ENCODE assay signal across 9 mouse cellular contexts in genomic region chr8:91378846-91379499, GRCm38 (mm10).
DNase-seq lines count a peak whose midpoint lies in the region; ATAC-seq and TF ChIP-seq lines count a peak whose summit lies in the region.
"Had no signal": no experiment of that assay in that cellular context is flagged by ENCODE, and none has a peak within 500 bp of the region (broad histone marks: within the 10 kb centered on the region; RNA-seq: fewer than 3 reads in every experiment).

No protein-coding gene starts in this region.

- peak; percentile 46 for ATAC-seq in forebrain, embryonic 11.5 days (replicated peaks; ENCODE audit: low FRiP score)
- peak; percentile 72 for ATAC-seq in liver, postnatal 0 days

- H3K27ac ChIP-seq in CH12.LX (ENCODE audit: insufficient read depth, low read depth): no peak overlapping the region
- no peak overlapping the region for H3K27ac ChIP-seq in forebrain, embryonic 11.5 days (ENCODE audit: low read depth, low read length)
- peak overlapping the region; percentile 77 for H3K27ac ChIP-seq in liver, postnatal 0 days (ENCODE audit: low read depth)

- no peak for TF ChIP-seq POLR2A in CH12.LX (IDR thresholded peaks at IDR 0.05; ENCODE audit: low read depth, low read length)

- no peak for TF ChIP-seq EP300 in CH12.LX (IDR thresholded peaks at IDR 0.05; ENCODE audit: low read length)
- no peak for TF ChIP-seq EP300 in liver, postnatal 0 days (IDR thresholded peaks at IDR 0.05; ENCODE audit: low read depth)

- intact Hi-C loops in heart, postnatal 25 days (cut with DNase I): loop anchor here (5.0 kb wide), 1 partner anchor 153 kb away; no protein-coding TSS in a partner anchor

- H3K27me3 ChIP-seq in CH12.LX (replicated peaks): no peaks in the 10 kb centered on the region
- H3K27me3 ChIP-seq in forebrain, embryonic 11.5 days (ENCODE audit: control insufficient read depth, insufficient read depth, low read length): peaks cover 2% of the 10 kb centered on the region; the same call in 1 of the 2 replicates
- H3K27me3 ChIP-seq in liver, postnatal 0 days (ENCODE audit: insufficient read depth, low read length): no peaks in the 10 kb centered on the region

- dilution Hi-C loops in CH12.LX (cut with MboI; ENCODE audit: extremely low pct_ligation_motif_present, extremely low pct_unique_long_range_greater_than_20kb, low sequenced_read_pairs): no loop called here

- TF ChIP-seq CTCF in CH12.LX (conservative IDR thresholded peaks at IDR 0.05 in 1 of 2, IDR thresholded peaks at IDR 0.05 in 1 of 2; ENCODE audit: low read depth in 2 of 2, low read length in 2 of 2): peak in 1 of 2 experiments; percentile 70; a peak in 2 of 4 replicates
- peak; percentile 77 for TF ChIP-seq CTCF in liver, postnatal 0 days (IDR thresholded peaks at IDR 0.05; ENCODE audit: low read depth)

- H3K36me3 ChIP-seq in CH12.LX (replicated peaks in 1 of 2; ENCODE audit: control insufficient read depth in 1 of 2, insufficient read depth in 1 of 2, low read length in 1 of 2): peaks cover 0 to 4% of the 10 kb centered on the region in 2 experiments
- H3K36me3 ChIP-seq in forebrain, embryonic 11.5 days (ENCODE audit: control insufficient read depth, insufficient read depth, low read length): no peaks in the 10 kb centered on the region
- H3K36me3 ChIP-seq in liver, postnatal 0 days (replicated peaks; ENCODE audit: insufficient read depth, low read length): no peaks in the 10 kb centered on the region

- H3K79me2 ChIP-seq in CH12.LX (replicated peaks; ENCODE audit: control insufficient read depth, extremely low read depth, insufficient read depth, poor library complexity, severe bottlenecking): peaks cover 8% of the 10 kb centered on the region; the same call in 1 of the 2 replicates

- in situ Hi-C loops in CH12.LX (cut with MboI; ENCODE audit: low pct_ligation_motif_present, low pct_unique_long_range_greater_than_20kb, low sequenced_read_pairs): no loop called here

- 77% methylated on average over 13 of the region's 13 CpGs for WGBS in forebrain, embryonic 11.5 days
- 53% methylated on average over 13 of the region's 13 CpGs for WGBS in liver, postnatal 0 days (ENCODE audit: insufficient replicate concordance)

- TF ChIP-seq RAD21 in CH12.LX (IDR thresholded peaks at IDR 0.05; ENCODE audit: low read depth, low read length): peak; percentile 81

- no peak overlapping the region for H3K4me2 ChIP-seq in CH12.LX (ENCODE audit: insufficient read depth, low read depth, poor library complexity, severe bottlenecking)
- H3K4me2 ChIP-seq in forebrain, embryonic 11.5 days (ENCODE audit: low read depth, low read length, severe bottlenecking): no peak overlapping the region
- H3K4me2 ChIP-seq in liver, postnatal 0 days (ENCODE audit: low read depth, low read length): peak overlapping the region; percentile 14; the same call in 1 of the 2 replicates

- H3K9ac ChIP-seq in CH12.LX (ENCODE audit: insufficient read depth, low read depth): no peak overlapping the region
- H3K9ac ChIP-seq in forebrain, embryonic 11.5 days (ENCODE audit: low read length): no peak overlapping the region
- H3K9ac ChIP-seq in liver, postnatal 0 days (replicated peaks): no peak overlapping the region

- H3K9me3 ChIP-seq in CH12.LX (replicated peaks; ENCODE audit: low read length): no peaks in the 10 kb centered on the region
- no peaks in the 10 kb centered on the region for H3K9me3 ChIP-seq in forebrain, embryonic 11.5 days (ENCODE audit: control insufficient read depth, low read length)
- H3K9me3 ChIP-seq in liver, postnatal 0 days (ENCODE audit: low read length): no peaks in the 10 kb centered on the region

- peak; percentile 49 for DNase-seq in CH12.LX (ENCODE audit: extremely low read depth)
- peak; percentile 42 for DNase-seq in brain, embryonic 18.5 days (ENCODE audit: low read depth, low spot score)
- DNase-seq in forebrain, embryonic 11.5 days (ENCODE audit: low spot score): peak; percentile 80
- DNase-seq in heart, postnatal 25 days (ENCODE audit: low spot score): peak; percentile 42
- peak; percentile 86 for DNase-seq in layer of hippocampus, adult 11-12 months (ENCODE audit: low spot score)
- DNase-seq in liver, postnatal 0 days: peak; percentile 77
- DNase-seq in ovary, postnatal 10 days (ENCODE audit: low spot score): peak; percentile 42
- DNase-seq in thymus, postnatal 10 days (ENCODE audit: low spot score in 2 of 2): peak; percentile 11 to 53

- H3K4me3 ChIP-seq in CH12.LX (replicated peaks in 1 of 3; ENCODE audit: low read depth in 2 of 3, low read length in 2 of 3, poor library complexity in 1 of 3): no peak overlapping the region
- no peak overlapping the region for H3K4me3 ChIP-seq in forebrain, embryonic 11.5 days (ENCODE audit: low read depth, low read length)
- H3K4me3 ChIP-seq in liver, postnatal 0 days (ENCODE audit: low read depth, low read length): no peak overlapping the region
- H3K4me3 ChIP-seq: erythroblast, embryonic 14.5 days had no signal

- peaks cover 9 to 72% of the 10 kb centered on the region in 2 experiments; a peak in 3 of 4 replicates for H3K4me1 ChIP-seq in CH12.LX (ENCODE audit: control insufficient read depth in 1 of 2, insufficient read depth in 2 of 2)
- H3K4me1 ChIP-seq in forebrain, embryonic 11.5 days (replicated peaks; ENCODE audit: control insufficient read depth, insufficient read depth, low read length): peaks cover 16% of the 10 kb centered on the region; the same call in 1 of the 2 replicates
- peaks cover 39% of the 10 kb centered on the region for H3K4me1 ChIP-seq in liver, postnatal 0 days (ENCODE audit: insufficient read depth)

TF ChIP-seq in CH12.LX, 34 proteins besides CTCF, POLR2A, EP300 and RAD21:
- TF ChIP-seq JUN (IDR thresholded peaks at IDR 0.05; ENCODE audit: insufficient read depth, low read depth, low read length): no peak
- TF ChIP-seq SMC3 (IDR thresholded peaks at IDR 0.05; ENCODE audit: low read depth, low read length): peak; percentile 61

Comparison
In these comparisons a context has a peak if more than half of its experiments do, and no peak if none do; other contexts are left out.
1. DNase-seq: peak in every context shown above with its lines; median percentile 86 in layer of hippocampus, adult 11-12 months; 80 in forebrain, embryonic 11.5 days; 77 in liver, postnatal 0 days; 49 in CH12.LX; 42 in brain, embryonic 18.5 days; 42 in heart, postnatal 25 days; 42 in ovary, postnatal 10 days; 32 in thymus, postnatal 10 days.